Mouse (Mus musculus): ENCODE measurements around the gene Smg6.

Gene Smg6

GRCm38 (mm10) chr11:75047066-75047465, 121.4 kb downstream of the Smg6 start:
- no peak for DNase-seq (ENCODE audit: low read depth, low spot score)

GRCm38 (mm10) chr11:75047736-75048407, 122.2 kb downstream of the Smg6 start:
- DNase-seq (ENCODE audit: low read depth, low spot score): no peak

- no peak for DNase-seq (ENCODE audit: low read depth, low spot score)
These were observed 123.5 kb downstream of the Smg6 start for GRCm38 (mm10) chr11:75049146-75049545.

GRCm38 (mm10) chr11:75049807-75050206, 124.2 kb downstream of the Smg6 start:
- no peak for DNase-seq (ENCODE audit: low read depth, low spot score)

- DNase-seq (ENCODE audit: low read depth, low spot score): no peak
These were observed 125.6 kb downstream of the Smg6 start for GRCm38 (mm10) chr11:75051239-75051638.

GRCm38 (mm10) chr11:75051712-75052550, 126.3 kb downstream of the Smg6 start:
- DNase-seq (ENCODE audit: low read depth, low spot score): no peak

- DNase-seq (ENCODE audit: low read depth, low spot score): no peak
These were observed 127.4 kb downstream of the Smg6 start for GRCm38 (mm10) chr11:75053020-75053419.

- DNase-seq (ENCODE audit: low read depth, low spot score): no peak
These were observed 128.1 kb downstream of the Smg6 start for GRCm38 (mm10) chr11:75053722-75054121.

GRCm38 (mm10) chr11:75054184-75054877, 128.7 kb downstream of the Smg6 start:
- DNase-seq (ENCODE audit: low read depth, low spot score): no peak

- no peak for DNase-seq (ENCODE audit: low read depth, low spot score)
These were observed 129.2 kb downstream of the Smg6 start for GRCm38 (mm10) chr11:75054878-75055214.

- DNase-seq (ENCODE audit: low read depth, low spot score): no peak
These were observed 137.0 kb downstream of the Smg6 start for GRCm38 (mm10) chr11:75062650-75063049.

- no peak for DNase-seq (ENCODE audit: low read depth, low spot score)
These were observed 138.6 kb downstream of the Smg6 start for GRCm38 (mm10) chr11:75064266-75064665.

GRCm38 (mm10) chr11:75071352-75071751, 145.7 kb downstream of the Smg6 start:
- DNase-seq (ENCODE audit: low read depth, low spot score): no peak

GRCm38 (mm10) chr11:75072932-75073625, 147.5 kb downstream of the Smg6 start:
- DNase-seq (ENCODE audit: low read depth, low spot score): no peak

GRCm38 (mm10) chr11:75073696-75074095, 148.1 kb downstream of the Smg6 start:
- DNase-seq (ENCODE audit: low read depth, low spot score): no peak

GRCm38 (mm10) chr11:75074543-75074942, 148.9 kb downstream of the Smg6 start:
- no peak for DNase-seq (ENCODE audit: low read depth, low spot score)

GRCm38 (mm10) chr11:75078616-75079015, 153.0 kb downstream of the Smg6 start:
- no peak for DNase-seq (ENCODE audit: low read depth, low spot score)

GRCm38 (mm10) chr11:75083031-75083430, 157.4 kb downstream of the Smg6 start:
- DNase-seq (ENCODE audit: low read depth, low spot score): no peak

- DNase-seq (ENCODE audit: low read depth, low spot score): no peak
These were observed 166.5 kb downstream of the Smg6 start for GRCm38 (mm10) chr11:75092159-75092558.

GRCm38 (mm10) chr11:75092656-75093055, 167.0 kb downstream of the Smg6 start:
- DNase-seq (ENCODE audit: low read depth, low spot score): no peak

- DNase-seq (ENCODE audit: low read depth, low spot score): no peak
These were observed 169.1 kb downstream of the Smg6 start for GRCm38 (mm10) chr11:75094759-75095158.
